Mouse (Mus musculus) E14TG2a.4 (cell line): ENCODE results near the gene Zfp524.

Experiments
- CTCF ChIP-seq: conservative IDR thresholded peaks from 2 replicates; pipeline ENCODE4 v1.5.1; 2014; ENCODE audit warnings: low read length
- NANOG ChIP-seq: IDR thresholded peaks from 2 replicates; pipeline ENCODE4 v1.6.1; 2014; ENCODE audit warnings: borderline replicate concordance, low read length, mixed read lengths

DNA sequence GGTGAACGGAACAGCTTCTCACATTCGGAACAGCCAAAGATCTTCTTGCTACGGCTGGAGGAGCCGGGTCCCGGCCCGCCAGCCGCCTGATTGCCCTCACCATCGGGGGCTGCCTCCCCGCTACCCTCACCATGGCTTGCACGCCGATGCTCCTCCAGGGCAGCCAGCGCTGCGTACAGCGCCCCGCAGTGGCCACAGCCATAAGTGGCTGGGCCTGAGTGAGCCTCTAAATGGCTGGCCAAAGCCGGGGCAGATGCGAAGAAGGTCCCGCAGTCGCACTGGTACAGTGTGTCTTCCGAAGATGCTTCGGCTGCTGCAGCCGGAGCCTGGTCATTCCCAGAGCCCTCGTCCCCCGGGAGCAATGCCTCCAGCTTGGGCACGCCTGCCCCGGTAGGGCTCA, 6.0 kb upstream of the Zfp524 start:
- TF ChIP-seq CTCF: peak; percentile 58
- no peak for TF ChIP-seq NANOG
